Mouse (Mus musculus) frontal cortex, postnatal 25 days (tissue): ENCODE data around the gene Epop.

ENCODE experiments used
- DNase-seq, 2 experiments: peaks; one replicate each; pipeline ENCODE4 v3.0.0; 2022; ENCODE audit warnings: low spot score in 2 of 2

The Epop gene

DNA sequence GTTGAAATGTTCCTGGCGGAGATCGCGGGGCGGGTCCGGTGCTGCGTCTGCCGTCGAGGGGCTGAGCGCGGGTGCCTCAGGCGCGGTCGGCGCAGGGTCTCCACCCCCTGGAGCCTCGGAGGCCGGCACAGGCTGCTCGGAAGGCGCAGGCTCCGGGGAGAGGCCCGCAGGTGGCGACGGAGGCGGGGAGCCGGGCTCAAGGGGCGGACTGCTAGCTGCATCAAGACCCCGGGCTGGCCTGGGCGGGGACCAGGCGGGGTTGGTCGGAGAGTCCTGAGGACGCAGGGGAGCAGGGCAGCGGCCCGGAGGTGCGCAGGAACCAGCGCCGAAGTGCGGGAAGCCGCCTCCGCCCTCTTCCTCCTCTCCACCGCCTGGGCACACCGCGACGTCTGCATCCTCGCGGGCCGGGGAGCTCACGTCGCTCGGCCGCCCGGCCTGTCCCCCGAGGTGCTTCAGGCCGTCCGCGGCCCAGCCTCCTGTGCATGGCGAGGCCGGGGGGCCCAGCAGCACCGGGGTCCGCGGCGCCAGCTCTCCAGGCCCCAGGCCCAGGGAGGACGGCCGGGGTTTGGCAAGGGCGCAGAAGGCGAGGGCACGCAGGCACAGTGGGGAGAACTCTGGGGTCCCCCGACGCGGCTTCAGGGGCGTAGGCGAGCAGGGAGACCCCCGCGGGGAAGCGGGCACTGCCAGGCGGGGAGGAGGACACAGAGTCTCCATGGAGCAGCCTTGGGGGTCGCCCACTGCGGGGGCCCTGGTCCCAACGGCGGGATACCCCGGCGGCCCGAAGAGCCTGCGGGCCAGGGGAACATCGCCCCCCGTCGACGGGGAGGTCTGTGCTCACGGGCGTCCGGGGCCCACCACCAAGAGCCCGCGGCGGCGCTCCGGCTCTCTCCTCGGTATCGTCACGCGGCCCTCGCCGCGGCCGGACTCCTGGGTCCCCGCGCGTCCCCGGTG is 659 bp downstream of the Epop start:
- DNase-seq, result no peak

DNA sequence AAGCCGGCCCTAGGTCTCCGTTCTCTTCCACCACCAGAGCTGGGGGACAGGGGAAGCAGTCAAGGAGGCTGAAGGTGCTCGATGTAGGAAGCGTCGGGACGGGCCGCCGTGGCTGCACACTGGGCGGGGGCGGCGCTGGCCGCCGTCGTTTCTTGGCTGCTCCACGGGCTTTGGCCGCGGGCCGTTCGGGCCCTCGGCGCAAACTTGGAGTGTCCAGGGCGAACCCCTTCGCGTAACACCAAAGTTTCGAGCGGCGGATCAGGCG is 1.3 kb downstream of the Epop start:
- no peak for DNase-seq

DNA sequence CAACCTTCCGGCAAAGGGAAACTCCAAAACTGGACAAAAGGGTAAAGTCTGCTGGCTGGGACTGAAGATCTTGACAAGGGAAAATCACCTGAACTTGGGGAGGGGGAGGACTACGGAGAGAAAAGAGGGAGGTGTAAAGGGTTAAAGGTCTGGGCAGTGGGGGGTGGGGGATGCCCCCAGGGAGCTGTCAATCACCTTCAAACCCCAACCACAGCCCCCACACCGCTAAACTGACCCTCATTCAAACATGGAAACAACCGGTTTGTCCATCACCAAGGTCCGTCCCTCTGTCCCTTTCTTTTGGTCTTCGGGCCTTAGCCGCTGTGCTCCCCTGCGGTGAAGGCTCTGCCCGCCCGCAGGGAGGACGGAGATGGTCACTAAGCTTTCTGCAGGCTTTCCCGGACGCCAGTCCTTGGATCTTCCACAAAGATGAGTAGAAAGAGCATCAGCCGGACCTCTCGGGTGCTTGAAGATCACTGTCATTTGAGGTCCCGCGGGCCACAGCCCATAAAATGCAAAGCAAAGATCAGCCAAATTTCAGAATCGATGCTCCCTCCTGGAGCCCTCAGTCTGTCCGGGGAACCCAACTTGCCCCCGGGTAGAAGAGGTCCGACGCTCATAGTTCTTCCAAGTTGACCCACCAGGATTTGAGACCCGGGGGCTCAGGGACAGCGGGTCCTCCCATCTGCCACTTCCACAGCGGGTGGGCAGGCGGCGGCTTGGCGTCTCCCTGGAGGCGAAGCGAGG is 1.8 kb downstream of the Epop start:
- DNase-seq, result no peak

DNA sequence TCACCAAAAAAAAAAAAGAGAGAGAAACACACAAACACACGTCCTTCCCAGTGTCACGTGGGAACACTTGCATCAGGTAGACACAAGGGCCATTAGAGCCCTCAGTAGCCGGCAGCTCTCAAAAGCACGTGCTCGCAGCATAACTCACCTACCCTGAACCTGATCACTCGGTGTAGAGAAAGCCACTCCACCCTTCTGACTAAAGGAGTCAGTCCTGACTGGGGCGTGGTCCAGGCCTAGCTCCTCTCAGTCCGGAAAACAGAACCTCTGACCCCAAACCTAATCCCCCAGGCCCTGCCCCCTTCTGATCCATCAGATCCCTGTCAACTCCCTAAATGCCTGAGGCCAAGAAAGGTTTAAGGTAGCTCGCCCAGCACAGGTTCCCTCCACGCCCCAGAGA is 2.7 kb downstream of the Epop start:
- no peak for DNase-seq

DNA sequence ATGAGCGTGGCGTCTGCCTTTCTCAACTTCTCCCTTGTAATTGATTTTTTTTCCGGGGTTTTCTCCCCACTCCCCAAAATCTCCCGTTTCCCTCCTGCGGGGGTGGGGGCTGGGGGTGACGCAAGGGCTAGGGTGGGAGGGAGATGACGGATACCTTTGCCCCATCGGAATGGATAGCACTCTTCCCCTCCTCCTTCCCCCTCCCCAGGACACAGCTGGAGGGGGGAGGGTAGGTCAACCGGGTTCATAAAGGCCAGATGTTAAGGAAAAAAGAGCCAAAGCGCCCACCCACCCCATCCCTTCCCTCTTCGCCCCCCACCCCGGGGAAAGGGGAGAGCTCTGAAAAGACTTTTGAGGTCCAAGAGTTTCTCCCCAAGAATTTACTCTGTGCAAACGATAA is 3.1 kb downstream of the Epop start:
- DNase-seq, result no peak

DNA sequence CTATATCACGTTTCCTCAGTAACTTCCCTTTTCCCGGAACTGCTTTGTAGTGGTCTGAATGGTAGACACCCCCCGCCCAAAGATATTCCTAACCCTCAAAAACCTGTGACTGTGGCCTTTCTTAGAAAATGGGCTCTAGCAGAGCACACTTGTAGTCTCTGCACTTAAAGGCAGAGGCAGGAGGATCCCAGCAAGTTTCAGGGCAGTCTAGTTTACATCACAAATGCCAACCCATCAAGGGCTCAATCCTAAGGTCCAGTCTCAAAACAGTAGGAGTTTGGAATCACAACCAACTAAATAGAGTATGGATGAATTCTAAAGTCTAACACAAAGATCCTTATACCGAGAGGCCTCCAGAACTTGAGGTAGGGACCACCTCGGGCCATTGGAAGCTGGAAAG is 4.0 kb downstream of the Epop start:
- DNase-seq, result no peak

DNA sequence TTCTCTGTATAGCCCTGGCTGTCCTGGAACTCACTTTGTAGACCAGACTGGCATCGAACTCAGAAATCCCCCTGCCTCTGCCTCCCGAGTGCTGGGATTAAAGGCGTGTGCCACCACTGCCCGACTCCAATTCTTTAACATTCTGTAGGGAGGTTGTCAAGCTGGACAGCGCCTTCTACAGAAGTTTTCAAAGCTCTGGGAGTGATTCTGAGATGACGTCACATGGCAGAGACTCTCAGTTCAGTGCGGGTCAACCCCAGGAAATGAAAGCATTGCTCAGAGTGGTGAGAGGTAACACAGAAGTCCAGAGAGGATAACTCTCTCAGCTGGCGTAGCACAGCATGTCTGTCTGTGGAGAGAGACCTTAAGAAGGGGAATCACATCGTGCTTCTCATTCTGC is 6.3 kb downstream of the Epop start:
- DNase-seq, result no peak

DNA sequence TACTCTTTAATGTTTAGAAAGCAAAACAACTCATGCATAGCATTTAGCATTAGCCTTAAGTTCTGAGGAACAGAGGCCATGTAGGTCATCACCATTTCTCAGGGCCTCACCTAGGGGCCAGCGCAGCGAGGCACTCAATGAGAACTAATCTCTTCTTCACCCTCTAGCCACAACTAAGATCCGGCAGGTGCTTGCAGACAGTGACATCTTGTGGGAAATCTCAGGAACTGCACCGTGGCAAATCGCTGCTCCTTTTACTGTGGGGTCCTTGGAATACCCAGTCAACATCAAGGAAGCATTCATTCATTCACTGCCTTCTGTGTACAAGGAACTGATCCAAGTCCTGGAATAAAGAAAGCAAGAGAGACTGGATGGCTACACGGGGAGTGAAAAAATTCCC is 7.1 kb downstream of the Epop start:
- peak in 1 of 2 experiments; percentile 75 for DNase-seq

DNA sequence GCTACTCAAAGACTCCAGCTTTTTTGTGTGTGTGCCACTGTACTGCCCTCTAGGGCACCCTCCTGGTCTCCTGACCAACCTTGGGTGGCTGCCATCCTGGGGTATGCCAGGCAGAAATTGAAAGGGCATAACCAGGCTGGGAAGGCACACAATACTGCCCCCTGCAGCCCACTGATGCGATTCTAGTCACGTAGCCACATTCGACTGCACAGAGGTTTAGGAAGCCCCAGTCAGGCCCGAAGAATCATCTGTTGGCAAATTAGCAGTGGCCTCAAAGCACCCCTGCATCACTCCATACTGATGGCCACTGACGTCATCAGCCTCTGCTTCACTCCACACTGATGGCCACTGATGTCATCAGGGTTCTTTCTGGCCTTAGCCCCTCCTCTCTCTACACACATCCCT is 10.1 kb downstream of the Epop start:
- peak; percentile 65 to 67 for DNase-seq

DNA sequence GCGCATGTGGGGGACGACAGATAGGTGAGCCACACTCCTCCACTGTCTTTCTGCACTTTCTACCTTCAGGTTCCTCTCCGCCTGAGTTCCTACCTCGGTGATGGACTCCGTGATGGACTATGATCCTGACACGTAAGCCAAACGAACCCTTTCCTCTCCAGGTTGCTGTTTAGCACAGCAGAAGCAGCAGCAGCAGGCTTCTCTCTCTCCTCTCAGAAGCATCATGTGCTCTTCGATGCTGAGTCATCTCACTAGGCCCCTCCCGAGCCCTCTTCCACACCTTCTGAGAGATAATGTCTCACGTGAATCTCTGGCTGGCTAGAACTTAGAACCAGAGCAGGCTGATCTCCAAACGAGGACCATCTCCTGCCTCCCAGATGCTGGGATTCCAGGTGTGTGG is 11.1 kb downstream of the Epop start:
- no peak for DNase-seq

DNA sequence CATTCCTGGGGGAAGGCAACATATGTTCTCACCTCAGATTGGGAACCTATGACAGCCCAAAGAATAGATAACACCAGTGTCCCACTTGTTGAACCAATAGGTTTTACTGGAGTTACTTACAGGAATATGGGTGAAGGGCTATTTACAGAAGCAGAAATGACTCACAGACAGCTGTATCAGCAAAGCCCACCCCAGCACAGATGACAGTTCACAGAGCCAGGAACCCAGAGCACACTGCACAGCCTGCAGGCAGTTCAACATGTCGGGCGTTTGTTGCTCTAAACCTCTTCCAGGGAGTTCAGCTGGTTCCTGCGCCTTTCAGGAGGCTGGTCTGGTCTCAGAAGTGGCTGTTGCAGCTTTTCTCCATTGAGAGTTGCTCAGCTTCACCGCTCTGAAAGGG is 14.2 kb downstream of the Epop start:
- DNase-seq, result no peak

DNA sequence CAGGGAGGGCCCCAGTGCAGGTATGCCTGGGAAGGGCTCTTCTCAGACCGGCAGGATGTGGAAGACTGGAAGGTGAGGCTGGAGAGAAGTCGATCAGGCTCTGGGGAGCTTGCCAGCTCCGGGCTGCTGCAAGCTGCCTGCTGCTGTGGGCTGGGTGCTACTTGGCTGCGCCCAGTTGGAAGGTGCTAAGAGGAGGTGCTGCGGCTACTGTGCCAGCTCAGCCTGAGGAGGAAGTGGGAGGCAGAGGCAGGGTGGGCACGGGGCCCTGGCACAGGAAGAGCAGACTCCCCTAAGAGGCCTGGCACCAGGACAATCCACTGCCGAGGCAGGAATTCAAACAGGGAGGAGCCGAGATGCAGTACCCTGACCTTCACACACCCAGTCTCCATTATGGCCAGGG is 18.4 kb downstream of the Epop start:
- peak in 1 of 2 experiments; percentile 55 for DNase-seq

DNA sequence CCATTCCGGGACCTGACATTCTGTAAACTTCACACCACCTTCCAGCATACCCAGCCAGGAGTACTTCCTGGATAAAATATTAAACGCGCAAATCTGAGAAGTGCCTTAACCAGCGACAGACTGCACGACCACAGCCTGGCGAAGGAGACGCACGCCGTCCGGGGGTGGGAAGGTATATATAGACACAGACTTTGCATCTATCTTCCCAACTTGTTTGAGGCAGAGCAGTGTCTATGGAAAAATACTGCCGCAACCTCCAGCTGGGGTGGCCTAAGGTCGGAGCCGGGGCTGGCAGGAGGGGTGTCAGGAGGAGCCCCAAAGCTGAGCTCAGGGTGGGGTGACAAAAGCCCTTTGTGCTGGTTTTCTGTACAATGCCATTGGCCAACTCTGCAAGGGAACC is 19.8 kb downstream of the Epop start:
- DNase-seq, result peak in 1 of 2 experiments; percentile 59

DNA sequence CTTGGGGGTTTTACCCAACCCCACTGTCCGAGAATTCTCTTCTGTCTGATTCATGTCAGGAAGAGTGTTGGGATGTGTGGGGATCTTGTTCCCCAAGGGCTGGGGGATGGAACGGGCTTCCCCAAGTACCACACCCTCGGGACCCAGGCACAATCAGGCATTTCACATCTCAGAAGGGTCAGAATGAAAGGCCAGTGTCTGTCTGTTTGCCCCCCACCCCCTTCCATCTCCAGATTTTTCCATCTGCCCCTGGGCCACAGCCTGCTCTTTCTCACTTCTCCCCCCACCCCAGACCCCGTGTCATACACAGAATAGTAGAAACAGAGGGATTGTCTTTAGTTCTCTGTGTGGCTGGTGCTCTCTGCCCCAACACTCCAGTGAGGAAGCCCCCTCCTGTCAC is 20.6 kb downstream of the Epop start:
- DNase-seq, result no peak

DNA sequence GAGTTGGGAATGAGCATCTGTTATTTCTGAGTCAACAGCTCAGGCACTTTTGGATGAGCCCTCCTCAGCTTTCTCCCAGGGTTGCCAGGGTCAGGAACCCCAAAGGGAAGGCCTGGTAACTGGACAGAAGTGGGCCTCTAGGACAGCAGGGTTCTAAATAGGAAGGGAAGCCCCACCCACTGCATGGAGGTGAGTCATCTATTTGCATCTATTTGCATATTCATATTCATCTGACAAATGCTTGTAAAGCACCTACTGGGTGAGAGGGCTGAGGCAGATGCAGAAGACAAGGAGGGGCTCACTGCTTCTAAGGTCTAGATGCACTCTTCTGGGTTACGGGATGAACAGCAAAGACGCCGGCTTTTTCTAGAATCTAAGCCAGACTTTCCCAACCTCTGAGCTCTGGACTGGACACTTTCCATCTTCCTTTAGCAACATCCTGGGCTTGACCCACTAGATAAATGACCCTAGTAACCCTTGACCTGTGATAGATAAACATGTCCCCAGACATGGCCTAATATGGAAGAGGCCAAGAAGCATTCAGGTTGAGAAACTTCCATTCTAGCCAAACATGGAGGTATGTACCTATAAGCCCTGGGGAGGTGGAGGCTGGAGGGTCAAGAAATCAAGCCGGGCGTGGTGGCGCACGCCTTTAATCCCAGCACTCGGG is 22.3 kb downstream of the Epop start:
- no peak for DNase-seq

DNA sequence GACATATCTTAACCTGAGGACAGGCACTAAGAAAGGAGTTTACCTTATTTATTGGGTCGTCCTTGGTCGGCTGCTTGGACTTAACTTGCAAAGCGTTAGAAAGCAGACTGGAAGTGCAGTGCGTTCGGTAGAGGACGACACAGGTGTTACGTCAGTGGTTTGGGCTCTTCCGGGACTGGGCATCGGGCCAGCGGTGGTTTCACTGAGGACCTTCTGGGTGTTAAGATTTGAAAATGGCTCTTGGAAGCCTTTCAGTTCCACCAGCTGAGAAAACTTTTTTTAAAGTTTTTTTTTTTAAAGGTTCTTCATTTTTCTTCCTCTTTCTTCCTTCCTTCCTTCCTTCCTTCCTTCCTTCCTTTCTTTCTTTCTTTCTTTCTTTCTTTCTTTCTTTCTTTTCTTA is 25.6 kb downstream of the Epop start:
- no peak for DNase-seq

DNA sequence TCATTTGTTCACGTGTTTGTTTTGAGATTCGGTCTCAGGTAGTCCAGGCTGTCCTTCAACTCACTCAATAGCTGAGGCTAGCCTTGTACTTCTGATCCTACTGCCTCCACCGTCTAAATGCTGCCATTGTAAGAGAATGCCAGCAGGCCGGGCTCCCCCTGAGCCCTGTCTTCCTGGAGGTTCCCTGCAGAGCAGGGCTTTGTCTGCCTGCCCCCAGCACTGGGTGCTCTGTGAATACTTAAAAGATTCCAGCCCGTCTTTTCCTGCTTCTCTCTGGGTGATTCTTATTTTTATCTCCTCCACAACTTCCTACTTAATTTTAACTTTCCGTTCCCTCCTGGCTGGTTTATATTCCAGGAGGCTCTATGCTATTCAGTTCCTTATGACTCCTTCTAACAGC is 27.3 kb downstream of the Epop start:
- no peak for DNase-seq

DNA sequence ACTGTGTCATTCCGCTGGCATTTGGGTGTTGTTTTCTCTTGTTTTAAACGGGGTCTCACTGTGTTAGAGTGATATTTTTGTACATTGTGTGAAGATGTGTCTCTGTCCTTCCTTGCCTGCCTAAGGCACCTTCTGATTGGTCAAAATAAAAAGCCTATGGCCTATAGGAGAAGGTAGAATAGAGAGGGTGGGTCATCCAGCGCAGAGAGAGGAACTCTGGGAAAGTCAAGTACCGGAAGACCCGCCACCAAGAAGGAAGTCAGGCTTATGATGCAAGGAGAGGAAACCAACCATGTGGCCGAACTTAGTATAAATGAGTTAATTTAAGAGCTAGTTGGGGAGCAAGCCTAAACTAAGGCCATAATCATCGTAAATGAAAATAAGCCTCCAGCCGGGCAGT is 30.4 kb downstream of the Epop start:
- no peak for DNase-seq

DNA sequence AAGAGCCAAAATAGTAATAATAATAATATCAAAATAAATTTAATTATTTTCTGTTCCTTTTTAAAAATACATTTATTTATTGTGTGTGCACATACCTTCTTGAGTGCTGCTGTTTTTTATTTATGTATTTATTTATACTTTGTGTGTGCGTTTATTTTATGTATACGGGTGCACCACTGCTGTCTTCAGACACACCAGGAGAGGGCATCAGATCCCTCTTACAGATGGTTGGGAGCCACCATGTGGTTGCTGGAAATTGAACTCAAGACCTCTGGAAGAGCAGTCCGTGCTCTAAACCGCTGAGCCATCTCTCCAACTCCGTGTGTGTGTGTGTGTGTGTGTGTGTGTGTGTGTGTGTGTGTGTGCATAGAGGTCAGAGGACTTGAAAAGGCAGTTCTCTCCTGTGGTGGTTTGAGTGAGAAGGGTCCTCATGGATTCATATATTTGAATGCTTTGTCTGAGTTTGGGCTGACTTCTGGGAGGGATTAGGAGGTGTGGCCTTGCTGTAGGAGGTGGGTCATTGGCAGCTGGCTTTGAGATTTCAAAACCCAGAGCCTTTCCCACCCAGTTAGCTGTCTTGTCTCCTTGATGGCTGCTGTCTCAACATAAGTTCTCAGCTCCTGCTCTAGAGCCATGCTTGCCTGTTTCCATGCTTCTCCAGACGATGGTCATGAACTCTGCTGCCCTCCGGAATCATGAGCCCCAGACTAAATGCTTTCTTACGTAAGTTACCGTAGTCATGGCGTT is 31.4 kb downstream of the Epop start:
- no peak for DNase-seq

DNA sequence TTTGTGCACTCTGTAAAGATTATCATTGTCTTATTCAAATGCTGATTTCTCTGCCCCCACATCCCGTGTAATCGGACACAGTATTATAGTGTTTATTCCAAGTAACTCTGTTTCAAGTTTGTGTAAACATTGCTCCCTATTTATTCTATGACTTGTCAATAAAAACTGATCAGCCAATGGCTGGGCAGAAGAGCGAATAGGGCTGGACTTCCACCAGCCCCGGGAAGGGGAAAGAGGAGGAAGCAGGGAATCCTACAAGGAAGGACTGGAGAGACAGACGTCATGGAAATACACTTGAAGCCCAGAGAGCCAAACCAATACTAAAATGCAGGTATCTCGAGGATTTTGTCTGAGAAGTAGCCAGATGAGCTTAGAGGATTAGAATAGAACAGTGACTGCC is 35.4 kb downstream of the Epop start:
- no peak for DNase-seq

DNA sequence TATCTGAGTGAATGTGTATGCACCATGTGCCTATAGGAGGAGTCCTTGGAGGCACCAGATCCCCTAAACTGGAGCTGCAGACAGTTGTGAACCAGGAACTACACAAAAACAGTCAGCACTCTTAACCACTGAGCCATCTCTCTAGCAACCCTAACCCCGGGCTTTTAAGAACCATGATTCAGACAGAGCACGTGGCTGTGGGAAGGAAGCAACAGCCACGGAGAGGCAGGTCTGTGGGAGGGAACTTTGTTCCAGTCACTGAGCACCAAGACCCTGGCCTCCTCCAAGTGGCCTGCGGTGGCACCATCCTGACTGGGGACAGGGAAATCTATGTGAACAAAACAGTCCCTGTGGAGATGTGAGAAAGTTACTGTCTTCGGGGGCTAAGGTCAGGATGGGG is 37.6 kb downstream of the Epop start:
- no peak for DNase-seq
